Mouse (Mus musculus) heart, adult 8-10 months (tissue): ENCODE measurements around the gene Npnt. TPM values are rescaled to one million over a fixed set of nuclear protein-coding genes. Genes with fewer than 3 reads are reported as not detected.

Experiments
- DNase-seq: peaks from one replicate; pipeline ENCODE4 v3.0.0; 2022; ENCODE audit warnings: low spot score
- total RNA-seq, 4 experiments: library from RNA; stranded (reverse); gene quantifications; 2 replicates each; pipeline ENCODE4 v1.2.4; 2022

Gene Npnt
- total RNA-seq, 4 experiments from 2014 or later = 1.4 to 2.4 (median 1.9) TPM

GRCm38 (mm10) chr3:132939006-132939405, 11.1 kb downstream of the Npnt start:
- no peak for DNase-seq

GRCm38 (mm10) chr3:132934649-132935048, 15.4 kb downstream of the Npnt start:
- no peak for DNase-seq

- DNase-seq = no peak
Observed at GRCm38 (mm10) chr3:132931526-132931925, 18.6 kb downstream of the Npnt start.

- DNase-seq = no peak
Observed at GRCm38 (mm10) chr3:132929866-132930265, 20.2 kb downstream of the Npnt start.

GRCm38 (mm10) chr3:132928186-132928585, 21.9 kb downstream of the Npnt start:
- DNase-seq = no peak

GRCm38 (mm10) chr3:132919798-132920197, 30.3 kb downstream of the Npnt start:
- no peak for DNase-seq

GRCm38 (mm10) chr3:132919240-132919639, 30.9 kb downstream of the Npnt start:
- no peak for DNase-seq

GRCm38 (mm10) chr3:132917356-132918090, 32.6 kb downstream of the Npnt start:
- DNase-seq = no peak

- DNase-seq = no peak
Observed at GRCm38 (mm10) chr3:132915661-132916060, 34.4 kb downstream of the Npnt start.

- no peak for DNase-seq
Observed at GRCm38 (mm10) chr3:132912420-132912819, 37.7 kb downstream of the Npnt start.

- peak; percentile 19 for DNase-seq
Observed at GRCm38 (mm10) chr3:132911716-132912115, 38.4 kb downstream of the Npnt start.

- DNase-seq = no peak
Observed at GRCm38 (mm10) chr3:132910727-132911126, 39.4 kb downstream of the Npnt start.

GRCm38 (mm10) chr3:132909736-132910135, 40.4 kb downstream of the Npnt start:
- no peak for DNase-seq

- no peak for DNase-seq
Observed at GRCm38 (mm10) chr3:132907506-132908203, 42.4 kb downstream of the Npnt start.

GRCm38 (mm10) chr3:132905224-132905930, 44.7 kb downstream of the Npnt start:
- no peak for DNase-seq

- no peak for DNase-seq
Observed at GRCm38 (mm10) chr3:132903386-132903785, 46.7 kb downstream of the Npnt start.

- no peak for DNase-seq
Observed at GRCm38 (mm10) chr3:132902921-132903320, 47.2 kb downstream of the Npnt start.

GRCm38 (mm10) chr3:132902206-132902605, 47.9 kb downstream of the Npnt start:
- no peak for DNase-seq

GRCm38 (mm10) chr3:132897891-132898290, 52.2 kb downstream of the Npnt start:
- DNase-seq = no peak

GRCm38 (mm10) chr3:132897390-132897789, 52.7 kb downstream of the Npnt start:
- DNase-seq = no peak

GRCm38 (mm10) chr3:132894086-132894485, 56.0 kb downstream of the Npnt start:
- no peak for DNase-seq

GRCm38 (mm10) chr3:132893676-132894075, 56.4 kb downstream of the Npnt start:
- no peak for DNase-seq

- no peak for DNase-seq
Observed at GRCm38 (mm10) chr3:132893044-132893443, 57.0 kb downstream of the Npnt start.
